Mouse (Mus musculus) midbrain, postnatal 0 days (tissue): ENCODE measurements around the gene Anks3. TPM values are rescaled to one million over a fixed set of nuclear protein-coding genes. Genes with fewer than 3 reads are reported as not detected.
A peak's percentile ranks its signal among the peaks of the same experiment; 100 is the strongest.

Experiments used
- ATAC-seq: fragments of 200-750 bp; cut with Nextera tagmentation; 2 replicates; pipeline ENCODE4 v1.8.0; 2017; ENCODE audit warnings: moderate number of reproducible peaks, mild to moderate bottlenecking, moderate TSS enrichment, moderate library complexity; ENCODE audit not compliant: low FRiP score
- DNase-seq: peaks from one replicate; pipeline ENCODE4 v3.0.0-alpha.2; 2015; ENCODE audit warnings: low spot score
- H3K27ac ChIP-seq: fragments of 300-500 bp; sonication (generic); 2 replicates; pipeline ENCODE4 v1.5.1; 2014; ENCODE audit warnings: low read depth, mild to moderate bottlenecking, low read length, mixed read lengths
- H3K27me3 ChIP-seq: fragments of 300-500 bp; sonication (generic); 2 replicates; pipeline ENCODE4 v1.6.1; 2014; ENCODE audit warnings: low read length, control low read depth, mixed read lengths; ENCODE audit not compliant: insufficient read depth
- H3K36me3 ChIP-seq: fragments of 300-500 bp; sonication (generic); 2 replicates; pipeline ENCODE4 v1.6.1; 2014; ENCODE audit warnings: low read length, control low read depth, mixed read lengths; ENCODE audit not compliant: insufficient read depth
- H3K4me1 ChIP-seq: fragments of 300-500 bp; sonication (generic); 2 replicates; pipeline ENCODE4 v1.6.1; 2014; ENCODE audit warnings: mild to moderate bottlenecking, control low read depth, antibody characterized with exemption, low read length, mixed read lengths; ENCODE audit not compliant: insufficient read depth
- H3K4me2 ChIP-seq: fragments of 300-500 bp; sonication (generic); 2 replicates; pipeline ENCODE4 v1.6.1; 2014; ENCODE audit warnings: low read depth, mild to moderate bottlenecking, low read length, mixed read lengths; ENCODE audit not compliant: poor library complexity, severe bottlenecking
- H3K4me3 ChIP-seq: fragments of 300-500 bp; sonication (generic); 2 replicates; pipeline ENCODE4 v1.5.1; 2014; ENCODE audit warnings: low read depth, mild to moderate bottlenecking, low read length, moderate library complexity
- H3K9ac ChIP-seq: fragments of 300-500 bp; sonication (generic); replicated peaks from 2 replicates; pipeline ENCODE4 v1.6.1; 2014; ENCODE audit warnings: mild to moderate bottlenecking, low read length, moderate library complexity, mixed read lengths; ENCODE audit not compliant: poor library complexity, severe bottlenecking
- H3K9me3 ChIP-seq: fragments of 300-500 bp; sonication (generic); 2 replicates; pipeline ENCODE4 v1.6.1; 2016; ENCODE audit warnings: low read length, control low read depth
- CTCF ChIP-seq: IDR thresholded peaks from 2 replicates; pipeline ENCODE4 v1.5.1; 2016; ENCODE audit warnings: antibody characterized with exemption, mild to moderate bottlenecking
- WGBS: fragments of 180-500 bp; shearing (Covaris S2); extraction: QIAGEN DNeasy Blood & Tissue Kit; methylation state at CpG from one replicate; pipeline ENCODE4 v1.1.7; 2014; 5-methylcytosine and 5-hydroxymethylcytosine counted together
- polyA plus RNA-seq: library from polyadenylated mRNA; unstranded; fragments of >200 nt; fragmentation: Nextera tagmentation; extraction: Ambion mirVana; gene quantifications from 2 replicates; pipeline ENCODE4 v1.2.1, GENCODE M21; 2015
- total RNA-seq: library from RNA; depleted of rRNA; stranded (reverse); fragments of >200 nt; gene quantifications from 2 replicates; pipeline ENCODE4 v1.2.3, GENCODE M21; 2014

The Anks3 gene
- total and polyA plus RNA-seq, 2 experiments from 2014 or later = 36.7 to 44.3 TPM

GRCm38 (mm10) chr16:4971626-4972025, 7.6 kb upstream of the Anks3 start:
- Histone ChIP-seq H3K4me2 (no peak overlapping the region), H3K9ac (no peak overlapping the region), H3K36me3 (peaks cover 9% of the 10 kb centered on the region), H3K27ac (no peak overlapping the region), H3K9me3 (no peaks in the 10 kb centered on the region), H3K4me1 (no peaks in the 10 kb centered on the region), H3K4me3 (no peak overlapping the region), H3K27me3 (no peaks in the 10 kb centered on the region)
- WGBS = 88% methylated on average over 4 of the region's 4 CpGs
- DNase-seq (no peak), ATAC-seq (no peak)
- no peak for TF ChIP-seq CTCF

- Histone ChIP-seq H3K9me3 (no peaks in the 10 kb centered on the region), H3K4me1 (peaks cover 3% of the 10 kb centered on the region; the same call in 1 of the 2 replicates), H3K27ac (no peak overlapping the region), H3K4me3 (no peak overlapping the region), H3K9ac (no peak overlapping the region), H3K27me3 (no peaks in the 10 kb centered on the region), H3K4me2 (no peak overlapping the region), H3K36me3 (peaks cover 9% of the 10 kb centered on the region)
- ATAC-seq = no peak
- no peak for DNase-seq
- 90% methylated on average over 5 of the region's 5 CpGs for WGBS
- no peak for TF ChIP-seq CTCF
Observed at GRCm38 (mm10) chr16:4969055-4969843, 5.2 kb upstream of the Anks3 start.

GRCm38 (mm10) chr16:4968426-4968825, 4.4 kb upstream of the Anks3 start:
- Histone ChIP-seq H3K4me3 (no peak overlapping the region), H3K36me3 (peaks cover 9% of the 10 kb centered on the region), H3K9me3 (no peaks in the 10 kb centered on the region), H3K27ac (no peak overlapping the region), H3K4me2 (no peak overlapping the region), H3K27me3 (no peaks in the 10 kb centered on the region), H3K4me1 (peaks cover 3% of the 10 kb centered on the region; the same call in 1 of the 2 replicates), H3K9ac (no peak overlapping the region)
- DNase-seq = no peak
- no peak for ATAC-seq
- TF ChIP-seq CTCF = no peak
- 76% methylated on average over 3 of the region's 3 CpGs for WGBS

- no peaks in the 10 kb centered on the region for H3K9me3 ChIP-seq
- TF ChIP-seq CTCF = no peak
- peaks cover 17% of the 10 kb centered on the region for H3K4me1 ChIP-seq
- peak overlapping the region; percentile 83; the same call in 1 of the 2 replicates for H3K27ac ChIP-seq
- H3K4me2 ChIP-seq = peak overlapping the region; percentile 65; the same call in 1 of the 2 replicates
- peaks cover 5% of the 10 kb centered on the region for H3K36me3 ChIP-seq
- no peak overlapping the region for H3K9ac ChIP-seq
- WGBS = 88% methylated on average over 8 of the region's 8 CpGs
- DNase-seq (no peak), ATAC-seq (no peak)
- H3K4me3 ChIP-seq = no peak overlapping the region
- no peaks in the 10 kb centered on the region for H3K27me3 ChIP-seq
Observed at GRCm38 (mm10) chr16:4965392-4966129, 1.6 kb upstream of the Anks3 start.

- H3K4me1 ChIP-seq = peaks cover 17% of the 10 kb centered on the region
- no peaks in the 10 kb centered on the region for H3K9me3 ChIP-seq
- 20% methylated on average over 13 of the region's 13 CpGs for WGBS
- no peaks in the 10 kb centered on the region for H3K27me3 ChIP-seq
- peak overlapping the region; percentile 63 for H3K4me3 ChIP-seq
- DNase-seq = peak; percentile 48
- TF ChIP-seq CTCF = no peak
- peak overlapping the region; percentile 78 for H3K9ac ChIP-seq
- peak; percentile 21; the same call in 1 of the 2 replicates for ATAC-seq
- H3K27ac ChIP-seq = peak overlapping the region; percentile 83
- H3K4me2 ChIP-seq = peak overlapping the region; percentile 65
- peaks cover 10% of the 10 kb centered on the region for H3K36me3 ChIP-seq
Observed at GRCm38 (mm10) chr16:4964731-4965391, 856 bp upstream of the Anks3 start.
